Mouse (Mus musculus): ENCODE results near the gene Psen2. TPM values are rescaled to one million over a fixed set of nuclear protein-coding genes. Genes with fewer than 3 reads are reported as not detected.

Gene Psen2
- total and polyA plus RNA-seq, 3 experiments = 23.4 to 46.1 (median 45.3) TPM

DNA sequence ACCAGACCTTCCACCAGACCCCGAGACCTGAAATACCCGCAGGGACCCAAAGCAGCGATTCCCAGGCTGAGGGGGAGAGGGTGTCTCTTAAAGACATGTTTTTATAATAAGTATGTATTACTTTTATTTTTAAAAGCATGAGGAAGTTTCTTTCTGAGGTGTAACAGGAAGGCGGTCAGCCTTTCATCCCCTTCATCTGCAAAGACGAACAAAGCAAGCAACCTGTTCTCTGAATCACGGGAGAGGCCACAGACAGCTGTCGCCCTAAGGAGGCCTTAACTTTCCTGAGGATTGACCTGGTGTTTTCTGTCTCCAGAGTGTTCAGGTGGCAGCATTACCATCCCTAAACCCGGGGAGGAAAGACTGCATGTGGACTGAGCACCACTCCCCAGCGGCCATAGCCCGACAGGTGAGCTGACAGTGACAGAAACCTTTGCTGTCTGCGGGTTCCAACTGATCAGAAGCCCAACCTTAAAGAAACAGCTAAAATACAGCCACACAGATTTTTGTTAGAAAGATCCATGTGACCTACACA is 10.5 kb downstream of the Psen2 start:
- H3K4me1 ChIP-seq (ENCODE audit: control insufficient read depth in 1 of 2, insufficient read depth in 2 of 2) = peaks cover 13 to 87% of the 10 kb centered on the region in 2 experiments
- H3K36me3 ChIP-seq (replicated peaks in 1 of 2; ENCODE audit: control insufficient read depth in 1 of 2, insufficient read depth in 1 of 2, low read length in 1 of 2) = peaks cover 0 to 6% of the 10 kb centered on the region in 2 experiments
- H3K27ac ChIP-seq (ENCODE audit: insufficient read depth, low read depth) = no peak overlapping the region
- no peak for DNase-seq (ENCODE audit: extremely low read depth)
- in situ Hi-C loops (cut with MboI; ENCODE audit: low pct_ligation_motif_present, low pct_unique_long_range_greater_than_20kb, low sequenced_read_pairs) (loop anchor here (25.0 kb wide), 2 partner anchors 285 to 510 kb away; no protein-coding TSS in a partner anchor), dilution Hi-C loops (cut with MboI; ENCODE audit: extremely low pct_ligation_motif_present, extremely low pct_unique_long_range_greater_than_20kb, low sequenced_read_pairs) (no loop called here)
- H3K27me3 ChIP-seq (replicated peaks) = no peaks in the 10 kb centered on the region
- no peak overlapping the region for H3K9ac ChIP-seq (ENCODE audit: insufficient read depth, low read depth)
- H3K9me3 ChIP-seq (replicated peaks; ENCODE audit: low read length) = no peaks in the 10 kb centered on the region
- H3K4me2 ChIP-seq (ENCODE audit: insufficient read depth, low read depth, poor library complexity, severe bottlenecking) = no peak overlapping the region
- TF ChIP-seq ZMIZ1 (IDR thresholded peaks at IDR 0.05; ENCODE audit: low read depth, low read length) = no peak
- no peak for TF ChIP-seq GABPA (IDR thresholded peaks at IDR 0.05; ENCODE audit: insufficient replicate concordance, low read depth, low read length)
- TF ChIP-seq TCF12 (IDR thresholded peaks at IDR 0.05; ENCODE audit: low read depth, low read length) = no peak
- no peak for TF ChIP-seq E2F4 (IDR thresholded peaks at IDR 0.05; ENCODE audit: insufficient replicate concordance, low read depth, low read length)
- no peak for TF ChIP-seq MEF2A (IDR thresholded peaks at IDR 0.05; ENCODE audit: borderline replicate concordance, low read depth, low read length)
- no peak for TF ChIP-seq JUND (conservative IDR thresholded peaks at IDR 0.05; ENCODE audit: low read depth, low read length)
- TF ChIP-seq MAZ (IDR thresholded peaks at IDR 0.05; ENCODE audit: low read depth, low read length) = no peak
- no peak for TF ChIP-seq BHLHE40 (IDR thresholded peaks at IDR 0.05; ENCODE audit: low read depth, low read length)
- TF ChIP-seq POLR2A (IDR thresholded peaks at IDR 0.05; ENCODE audit: low read depth, low read length) = no peak
- no peak for TF ChIP-seq MYC (IDR thresholded peaks at IDR 0.05; ENCODE audit: low read depth, low read length)
- TF ChIP-seq RAD21 (IDR thresholded peaks at IDR 0.05; ENCODE audit: low read depth, low read length) = no peak
- H3K4me3 ChIP-seq (replicated peaks in 1 of 3; ENCODE audit: low read depth in 2 of 3, low read length in 2 of 3, poor library complexity in 1 of 3) = no peak overlapping the region
- no peaks in the 10 kb centered on the region for H3K79me2 ChIP-seq (replicated peaks; ENCODE audit: control insufficient read depth, extremely low read depth, insufficient read depth, poor library complexity, severe bottlenecking)

- TF ChIP-seq IRF4 (IDR thresholded peaks at IDR 0.05; ENCODE audit: low read depth, low read length) (no peak), ZNF384 (IDR thresholded peaks at IDR 0.05; ENCODE audit: low read depth, low read length) (0 out of 2 replicates have a peak, but pooled peaks have one; percentile 9)
- no peak overlapping the region for H3K4me3 ChIP-seq (replicated peaks in 1 of 3; ENCODE audit: low read depth in 2 of 3, low read length in 2 of 3, poor library complexity in 1 of 3)
- H3K9ac ChIP-seq (ENCODE audit: insufficient read depth, low read depth) = no peak overlapping the region
- DNase-seq (ENCODE audit: extremely low read depth) = no peak
- in situ Hi-C loops (cut with MboI; ENCODE audit: low pct_ligation_motif_present, low pct_unique_long_range_greater_than_20kb, low sequenced_read_pairs) = loop anchor here (25.0 kb wide), 2 partner anchors 286 to 511 kb away; no protein-coding TSS in a partner anchor
- no peaks in the 10 kb centered on the region for H3K27me3 ChIP-seq (replicated peaks)
- no peak overlapping the region for H3K4me2 ChIP-seq (ENCODE audit: insufficient read depth, low read depth, poor library complexity, severe bottlenecking)
- peaks cover 0 to 20% of the 10 kb centered on the region in 2 experiments for H3K36me3 ChIP-seq (replicated peaks in 1 of 2; ENCODE audit: control insufficient read depth in 1 of 2, insufficient read depth in 1 of 2, low read length in 1 of 2)
- peaks cover 13 to 81% of the 10 kb centered on the region in 2 experiments for H3K4me1 ChIP-seq (ENCODE audit: control insufficient read depth in 1 of 2, insufficient read depth in 2 of 2)
- H3K27ac ChIP-seq (ENCODE audit: insufficient read depth, low read depth) = no peak overlapping the region
- no peaks in the 10 kb centered on the region for H3K9me3 ChIP-seq (replicated peaks; ENCODE audit: low read length)
- H3K79me2 ChIP-seq (replicated peaks; ENCODE audit: control insufficient read depth, extremely low read depth, insufficient read depth, poor library complexity, severe bottlenecking) = no peaks in the 10 kb centered on the region
- dilution Hi-C loops (cut with MboI; ENCODE audit: extremely low pct_ligation_motif_present, extremely low pct_unique_long_range_greater_than_20kb, low sequenced_read_pairs) = no loop called here
Observed at GRCm38 (mm10) chr1:180251176-180252048, 11.8 kb downstream of the Psen2 start.

All from CH12.LX (cell line).